In the genomic region with DNA sequence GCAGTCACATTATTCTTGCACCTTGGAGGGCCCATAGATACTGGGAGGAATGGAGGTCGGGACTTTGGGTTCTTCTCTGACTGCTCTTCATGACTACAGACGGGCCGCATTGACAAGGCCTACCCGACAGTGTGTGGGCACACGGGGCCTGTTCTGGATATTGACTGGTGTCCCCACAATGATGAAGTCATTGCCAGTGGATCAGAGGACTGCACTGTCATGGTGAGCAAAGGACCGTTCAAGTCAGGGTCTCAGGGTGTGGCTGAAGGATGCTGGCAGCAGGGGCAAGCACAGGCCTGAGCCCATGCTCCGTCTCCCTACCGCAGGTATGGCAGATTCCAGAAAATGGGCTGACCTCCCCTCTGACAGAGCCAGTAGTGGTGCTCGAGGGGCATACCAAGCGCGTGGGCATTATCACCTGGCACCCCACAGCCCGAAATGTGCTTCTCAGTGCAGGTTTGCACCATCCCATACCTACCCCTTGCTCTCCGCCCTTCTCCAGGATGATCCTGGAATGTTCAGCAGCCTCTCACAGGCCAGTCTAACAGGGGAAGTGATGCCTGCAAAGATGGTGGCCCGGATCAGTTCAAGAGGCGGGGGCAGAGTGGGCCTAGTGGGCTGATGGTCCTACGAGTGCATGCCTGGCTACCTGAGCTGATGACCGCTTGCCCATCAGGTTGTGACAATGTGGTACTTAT, we compare ENCODE assay signal across 9 mouse cellular contexts. TPM values are rescaled to one million over a fixed set of nuclear protein-coding genes. Genes with fewer than 3 reads are reported as not detected.
DNase-seq lines count a peak whose midpoint lies in the region; ATAC-seq and TF ChIP-seq lines count a peak whose summit lies in the region.
"Had no signal": no experiment of that assay in that cellular context is flagged by ENCODE, and none has a peak within 500 bp of the region (broad histone marks: within the 10 kb centered on the region; RNA-seq: fewer than 3 reads in every experiment).

No protein-coding gene starts in this region.

- H3K9ac ChIP-seq in lung, embryonic 16.5 days (ENCODE audit: low read length): peak overlapping the region; percentile 95; the same call in 1 of the 2 replicates
- H3K9ac ChIP-seq in hindbrain, embryonic 16.5 days (ENCODE audit: low read depth, low read length): no peak overlapping the region

- TF ChIP-seq CTCF in gastrocnemius, adult 2 months (IDR thresholded peaks at IDR 0.05): no peak

- peak; percentile 11 for TF ChIP-seq POLR2A in myocyte (IDR thresholded peaks at IDR 0.05; ENCODE audit: insufficient read length, low read depth)

- peaks cover 16% of the 10 kb centered on the region for H3K4me1 ChIP-seq in lung, embryonic 16.5 days (replicated peaks; ENCODE audit: control insufficient read depth, insufficient read depth, low read length)
- H3K4me1 ChIP-seq in hindbrain, embryonic 16.5 days (ENCODE audit: control insufficient read depth, insufficient read depth, low read depth, low read length): peaks cover 20% of the 10 kb centered on the region

- no peak overlapping the region for H3ac ChIP-seq in myocyte (ENCODE audit: control insufficient read depth, insufficient read length)

- H3K4me3 ChIP-seq in gastrocnemius, adult 2 months: peak overlapping the region; percentile 97
- H3K4me3 ChIP-seq in lung, embryonic 16.5 days (ENCODE audit: low read length): no peak overlapping the region
- H3K4me3 ChIP-seq in hindbrain, embryonic 16.5 days (ENCODE audit: low read length): no peak overlapping the region
- H3K4me3 ChIP-seq in myocyte: peak overlapping the region; percentile 57

- H3K4me2 ChIP-seq in lung, embryonic 16.5 days (ENCODE audit: low read depth, low read length): peak overlapping the region; percentile 80; the same call in 1 of the 2 replicates
- peak overlapping the region; percentile 76 for H3K4me2 ChIP-seq in hindbrain, embryonic 16.5 days (ENCODE audit: low read length)
- peak overlapping the region; percentile 82 for H3K4me2 ChIP-seq in myocyte (ENCODE audit: low read depth)

- peak overlapping the region; percentile 96; the same call in 1 of the 2 replicates for H3K27ac ChIP-seq in gastrocnemius, adult 2 months
- H3K27ac ChIP-seq in lung, embryonic 16.5 days (ENCODE audit: low read length): no peak overlapping the region
- H3K27ac ChIP-seq in hindbrain, embryonic 16.5 days (ENCODE audit: low read depth, low read length): no peak overlapping the region

- ATAC-seq in lung, embryonic 16.5 days (ENCODE audit: low read depth): no peak
- ATAC-seq in hindbrain, embryonic 16.5 days: no peak

- peaks cover 15% of the 10 kb centered on the region for H3K79me2 ChIP-seq in myocyte (ENCODE audit: control insufficient read depth, insufficient read depth)

- WGBS in lung, embryonic 16.5 days: 92% methylated on average over 17 of the region's 17 CpGs
- 97% methylated on average over 17 of the region's 17 CpGs for WGBS in hindbrain, embryonic 16.5 days

- DNase-seq in gastrocnemius, adult 2 months: no peak
- DNase-seq in gastrocnemius, postnatal 10 days: no peak
- DNase-seq in lung, postnatal 4 days: no peak
- no peak for DNase-seq in ovary, postnatal 14 days (ENCODE audit: low spot score)
- no peak for DNase-seq in T-cell, adult 2 months (ENCODE audit: low spot score)
- DNase-seq: adrenal gland, adult 8-10 months had no signal

- intact Hi-C loops in gastrocnemius, adult 2 months (cut with DNase I): no loop called here

- H3K36me3 ChIP-seq in lung, embryonic 16.5 days (ENCODE audit: control insufficient read depth, insufficient read depth, low read length): peaks cover 17% of the 10 kb centered on the region
- H3K36me3 ChIP-seq in hindbrain, embryonic 16.5 days (ENCODE audit: control insufficient read depth, insufficient read depth, low read length): peaks cover 9% of the 10 kb centered on the region
- peaks cover 11% of the 10 kb centered on the region for H3K36me3 ChIP-seq in myocyte (ENCODE audit: control insufficient read depth, insufficient read depth)

- no peaks in the 10 kb centered on the region for H3K9me3 ChIP-seq in lung, embryonic 16.5 days (ENCODE audit: control insufficient read depth, low read length)
- no peaks in the 10 kb centered on the region for H3K9me3 ChIP-seq in hindbrain, embryonic 16.5 days (ENCODE audit: control insufficient read depth, low read length)

- no peaks in the 10 kb centered on the region for H3K27me3 ChIP-seq in lung, embryonic 16.5 days (ENCODE audit: control insufficient read depth, insufficient read depth, low read depth, low read length)
- H3K27me3 ChIP-seq in hindbrain, embryonic 16.5 days (replicated peaks; ENCODE audit: control insufficient read depth, insufficient read depth, low read length): no peaks in the 10 kb centered on the region
- H3K27me3 ChIP-seq in myocyte (ENCODE audit: control insufficient read depth, insufficient read depth, insufficient read length): no peaks in the 10 kb centered on the region

TF ChIP-seq in myocyte, 11 proteins besides CTCF, POLR2A, EP300 and RAD21:
- TF ChIP-seq USF1 (IDR thresholded peaks at IDR 0.05; ENCODE audit: low read depth) (no peak), TCF3 (IDR thresholded peaks at IDR 0.05; ENCODE audit: insufficient read length, low read depth) (no peak), REST (IDR thresholded peaks at IDR 0.05; ENCODE audit: insufficient read depth, insufficient read length) (no peak), SRF (IDR thresholded peaks at IDR 0.05; ENCODE audit: control insufficient read depth, insufficient read length, low read depth) (no peak), POLR2AphosphoS2 (IDR thresholded peaks at IDR 0.05; ENCODE audit: insufficient read length, low read depth) (no peak)

RNA-seq across cellular contexts. Expression of a gene that starts 1.5 kb away (rescaled TPM):
- 10 to 100 TPM in 1 of 2 experiments, 1 to 10 TPM in 1; 9.8 to 14.7 TPM for total RNA-seq in gastrocnemius, adult 2 months (2021)
- 10 to 100 TPM; 41.1 to 48.6 TPM for total RNA-seq in gastrocnemius, postnatal 10 days (2021)
- polyA plus RNA-seq in lung, embryonic 16.5 days (2015; fragmentation: Nextera tagmentation; extraction: Ambion mirVana): 174 and 184 TPM in 2 replicates
- polyA plus RNA-seq in hindbrain, embryonic 16.5 days (2015; fragmentation: Nextera tagmentation; extraction: Ambion mirVana): 116 and 122 TPM in 2 replicates
- 238 TPM for polyA plus RNA-seq in myocyte (2012; fragmentation: generic; extraction: Trizol)

RNA-seq across cellular contexts. Expression of a gene that starts 3.5 kb away (rescaled TPM):
- total RNA-seq in gastrocnemius, adult 2 months (2021): under 1 TPM in 1 of 2 experiments, not detected in 1; 0.43 TPM
- total RNA-seq in gastrocnemius, postnatal 10 days (2021): 1 to 10 TPM in 1 of 2 experiments, under 1 TPM in 1; 0.49 to 2.0 TPM
- polyA plus RNA-seq in lung, embryonic 16.5 days (2015; fragmentation: Nextera tagmentation; extraction: Ambion mirVana): 4.6 and 14.2 TPM in 2 replicates
- polyA plus RNA-seq in hindbrain, embryonic 16.5 days (2015; fragmentation: Nextera tagmentation; extraction: Ambion mirVana): 0.41 and 0.63 TPM in 2 replicates
- polyA plus RNA-seq in myocyte (2012; fragmentation: generic; extraction: Trizol): 4.9 TPM

RNA-seq across cellular contexts. Expression of a gene that starts 6.1 kb away (rescaled TPM):
- not detected for total RNA-seq in gastrocnemius, adult 2 months (2021)
- total RNA-seq in gastrocnemius, postnatal 10 days (2021): not detected
- polyA plus RNA-seq in lung, embryonic 16.5 days (2015; fragmentation: Nextera tagmentation; extraction: Ambion mirVana): 0.16 TPM in 1 of 2 replicates, not detected in the other
- polyA plus RNA-seq in hindbrain, embryonic 16.5 days (2015; fragmentation: Nextera tagmentation; extraction: Ambion mirVana): 0.24 and 0.29 TPM in 2 replicates
- polyA plus RNA-seq in myocyte (2012; fragmentation: generic; extraction: Trizol): 0.10 TPM

RNA-seq across cellular contexts. Expression of a gene that starts 10.3 kb away (rescaled TPM):
- total RNA-seq in gastrocnemius, adult 2 months (2021): not detected
- total RNA-seq in gastrocnemius, postnatal 10 days (2021): not detected
- polyA plus RNA-seq in lung, embryonic 16.5 days (2015; fragmentation: Nextera tagmentation; extraction: Ambion mirVana): not detected in 2 replicates
- polyA plus RNA-seq in hindbrain, embryonic 16.5 days (2015; fragmentation: Nextera tagmentation; extraction: Ambion mirVana): not detected in 2 replicates
- not detected for polyA plus RNA-seq in myocyte (2012; fragmentation: generic; extraction: Trizol)

RNA-seq across cellular contexts. Expression of a gene that starts 13.2 kb away (rescaled TPM):
- total RNA-seq in gastrocnemius, adult 2 months (2021): 10 to 100 TPM; 24.8 to 27.8 TPM
- 10 to 100 TPM; 25.3 to 30.9 TPM for total RNA-seq in gastrocnemius, postnatal 10 days (2021)
- 51.6 and 52.7 TPM in 2 replicates for polyA plus RNA-seq in lung, embryonic 16.5 days (2015; fragmentation: Nextera tagmentation; extraction: Ambion mirVana)
- polyA plus RNA-seq in hindbrain, embryonic 16.5 days (2015; fragmentation: Nextera tagmentation; extraction: Ambion mirVana): 54.1 and 57.0 TPM in 2 replicates
- polyA plus RNA-seq in myocyte (2012; fragmentation: generic; extraction: Trizol): 42.0 TPM

Comparison
In these comparisons a context has a peak if more than half of its experiments do, and no peak if none do; other contexts are left out.
1. H3K4me3 ChIP-seq: peak in gastrocnemius, adult 2 months (single experiment) and myocyte (single experiment); none in lung, embryonic 16.5 days (single experiment) and hindbrain, embryonic 16.5 days (single experiment).
2. Peak in every context shown above with its lines, with median percentiles within 50 percentile points of each other: H3K4me2 ChIP-seq.